In genomic region chr3:19964625-19965188, GRCm38 (mm10) we compare ENCODE assay signal across 27 mouse cellular contexts. TPM values are rescaled to one million over a fixed set of nuclear protein-coding genes. Genes with fewer than 3 reads are reported as not detected.
DNase-seq lines count a peak whose midpoint lies in the region; ATAC-seq and TF ChIP-seq lines count a peak whose summit lies in the region.
"Had no signal": no experiment of that assay in that cellular context is flagged by ENCODE, and none has a peak within 500 bp of the region (broad histone marks: within the 10 kb centered on the region; RNA-seq: fewer than 3 reads in every experiment).

No protein-coding gene starts in this region.

- peak overlapping the region; percentile 12; the same call in 1 of the 2 replicates for H3K4me2 ChIP-seq in heart, embryonic 13.5 days
- no peak overlapping the region for H3K4me2 ChIP-seq in heart, embryonic 16.5 days (ENCODE audit: low read depth, low read length)
- H3K4me2 ChIP-seq in liver, postnatal 0 days (ENCODE audit: low read depth, low read length), result no peak overlapping the region
- H3K4me2 ChIP-seq in liver, embryonic 11.5 days, result no peak overlapping the region
- H3K4me2 ChIP-seq: embryonic facial prominence, embryonic 13.5 days; forebrain, embryonic 12.5 days; forebrain, embryonic 15.5 days; hindbrain, embryonic 14.5 days had no signal

- H3K4me3 ChIP-seq in heart, adult 2 months, result no peak overlapping the region
- H3K4me3 ChIP-seq in heart, embryonic 13.5 days, result no peak overlapping the region
- H3K4me3 ChIP-seq in heart, embryonic 16.5 days (ENCODE audit: low read length), result no peak overlapping the region
- H3K4me3 ChIP-seq in liver, postnatal 0 days (ENCODE audit: low read depth, low read length), result no peak overlapping the region
- H3K4me3 ChIP-seq in liver, embryonic 11.5 days (ENCODE audit: low read depth, low read length), result no peak overlapping the region
- H3K4me3 ChIP-seq: embryonic facial prominence, embryonic 10.5 days; embryonic facial prominence, embryonic 13.5 days; erythroblast, embryonic 14.5 days; forebrain, embryonic 12.5 days; forebrain, embryonic 15.5 days; heart, embryonic 10.5 days had no signal

- WGBS in heart, adult 2 months, result 19% methylated on average over 2 of the region's 2 CpGs
- 11% methylated on average over 2 of the region's 2 CpGs for WGBS in heart, embryonic 13.5 days
- WGBS in heart, embryonic 16.5 days, result 19% methylated on average over 2 of the region's 2 CpGs
- WGBS in liver, postnatal 0 days (ENCODE audit: insufficient replicate concordance), result 65% methylated on average over 2 of the region's 2 CpGs
- WGBS in liver, embryonic 11.5 days, result 58% methylated on average over 2 of the region's 2 CpGs

- H3K9me3 ChIP-seq in heart, embryonic 13.5 days, result no peaks in the 10 kb centered on the region
- no peaks in the 10 kb centered on the region for H3K9me3 ChIP-seq in heart, embryonic 16.5 days (replicated peaks; ENCODE audit: control insufficient read depth, low read length)
- H3K9me3 ChIP-seq in liver, postnatal 0 days (ENCODE audit: low read length), result no peaks in the 10 kb centered on the region
- H3K9me3 ChIP-seq in liver, embryonic 11.5 days (ENCODE audit: control insufficient read depth, low read length), result no peaks in the 10 kb centered on the region
- H3K9me3 ChIP-seq: embryonic facial prominence, embryonic 10.5 days; embryonic facial prominence, embryonic 13.5 days; forebrain, embryonic 12.5 days; forebrain, embryonic 15.5 days; heart, embryonic 10.5 days had no signal

- no peak for DNase-seq in heart, adult 2 months
- DNase-seq in heart, postnatal 25 days (ENCODE audit: low spot score), result no peak
- DNase-seq in heart, adult 11 months, result no peak
- no peak for DNase-seq in heart, postnatal 36 days
- DNase-seq in liver, postnatal 0 days, result no peak
- no peak for DNase-seq in liver, embryonic 11.5 days (ENCODE audit: low spot score)
- DNase-seq: adrenal gland, adult 8-10 months; adrenal gland, postnatal 25 days; cerebellum, adult 11-12 months; cerebellum, adult 8-10 months; cerebellum, postnatal 10 days; cerebellum, postnatal 36 days; embryo, embryonic 11 days; gastrocnemius, postnatal 25 days; kidney, adult 18-20 months had no signal

- H3K36me3 ChIP-seq in heart, adult 2 months (ENCODE audit: control insufficient read depth, insufficient read depth, low read length), result peaks cover 25% of the 10 kb centered on the region
- H3K36me3 ChIP-seq in heart, embryonic 13.5 days, result no peaks in the 10 kb centered on the region
- H3K36me3 ChIP-seq in heart, embryonic 16.5 days (ENCODE audit: control insufficient read depth, insufficient read depth), result no peaks in the 10 kb centered on the region
- peaks cover 5% of the 10 kb centered on the region; the same call in 1 of the 2 replicates for H3K36me3 ChIP-seq in liver, postnatal 0 days (replicated peaks; ENCODE audit: insufficient read depth, low read length)
- H3K36me3 ChIP-seq in liver, embryonic 11.5 days (ENCODE audit: control insufficient read depth, insufficient read depth, low read length), result no peaks in the 10 kb centered on the region
- H3K36me3 ChIP-seq: embryonic facial prominence, embryonic 10.5 days; embryonic facial prominence, embryonic 13.5 days; forebrain, embryonic 12.5 days; forebrain, embryonic 15.5 days; heart, embryonic 10.5 days had no signal

- no peaks in the 10 kb centered on the region for H3K79me2 ChIP-seq in heart, adult 2 months (replicated peaks; ENCODE audit: control insufficient read depth, insufficient read depth, low read length)

- peak; percentile 58; the same call in 1 of the 2 replicates for ATAC-seq in heart, embryonic 13.5 days (ENCODE audit: extremely low read depth, insufficient number of reproducible peaks, low FRiP score, low TSS enrichment)
- peak; percentile 60 for ATAC-seq in heart, embryonic 16.5 days (replicated peaks; ENCODE audit: extremely low read depth, insufficient read depth, low FRiP score)
- no peak for ATAC-seq in liver, postnatal 0 days
- no peak for ATAC-seq in liver, embryonic 11.5 days (replicated peaks; ENCODE audit: low FRiP score)
- ATAC-seq: activated CD4-positive, CD25-positive, alpha-beta regulatory T cell, adult 4 months; forebrain, embryonic 15.5 days; hindbrain, postnatal 0 days; inflammation-experienced regulatory T-cells, adult 6 months had no signal

- peaks cover 4% of the 10 kb centered on the region for H3K4me1 ChIP-seq in heart, adult 2 months (ENCODE audit: control insufficient read depth, insufficient read depth, low read length)
- peaks cover 38% of the 10 kb centered on the region for H3K4me1 ChIP-seq in heart, embryonic 13.5 days
- H3K4me1 ChIP-seq in heart, embryonic 16.5 days (ENCODE audit: control insufficient read depth, insufficient read depth, low read length), result peaks cover 18% of the 10 kb centered on the region
- peaks cover 17% of the 10 kb centered on the region for H3K4me1 ChIP-seq in liver, postnatal 0 days (ENCODE audit: insufficient read depth)
- H3K4me1 ChIP-seq in liver, embryonic 11.5 days (replicated peaks; ENCODE audit: control insufficient read depth, insufficient read depth, low read length), result no peaks in the 10 kb centered on the region
- H3K4me1 ChIP-seq: forebrain, embryonic 12.5 days; forebrain, embryonic 15.5 days had no signal

- no peak for TF ChIP-seq EP300 in heart, adult 2 months (IDR thresholded peaks at IDR 0.05; ENCODE audit: insufficient read depth, low read depth, low read length)
- TF ChIP-seq EP300 in liver, postnatal 0 days (IDR thresholded peaks at IDR 0.05; ENCODE audit: low read depth), result no peak

- H3K27me3 ChIP-seq in heart, adult 2 months (ENCODE audit: control insufficient read depth, insufficient read depth, low read length), result no peaks in the 10 kb centered on the region
- H3K27me3 ChIP-seq in heart, embryonic 13.5 days (replicated peaks), result no peaks in the 10 kb centered on the region
- H3K27me3 ChIP-seq in heart, embryonic 16.5 days (ENCODE audit: control insufficient read depth, insufficient read depth, low read length), result no peaks in the 10 kb centered on the region
- no peaks in the 10 kb centered on the region for H3K27me3 ChIP-seq in liver, postnatal 0 days (ENCODE audit: insufficient read depth, low read length)
- H3K27me3 ChIP-seq in liver, embryonic 11.5 days (replicated peaks; ENCODE audit: control insufficient read depth, insufficient read depth, low read length), result no peaks in the 10 kb centered on the region
- H3K27me3 ChIP-seq: embryonic facial prominence, embryonic 13.5 days; forebrain, embryonic 12.5 days; forebrain, embryonic 15.5 days had no signal

- TF ChIP-seq CTCF in heart, adult 2 months (IDR thresholded peaks at IDR 0.05), result no peak
- TF ChIP-seq CTCF in liver, postnatal 0 days (IDR thresholded peaks at IDR 0.05; ENCODE audit: low read depth), result no peak

- no peak for TF ChIP-seq POLR2A in heart, adult 2 months (IDR thresholded peaks at IDR 0.05; ENCODE audit: insufficient read depth, low read depth, low read length)

- H3K27ac ChIP-seq in heart, adult 2 months, result peak overlapping the region; percentile 56
- H3K27ac ChIP-seq in heart, embryonic 13.5 days (replicated peaks), result peak overlapping the region; percentile 84
- H3K27ac ChIP-seq in heart, embryonic 16.5 days (ENCODE audit: low read length), result peak overlapping the region; percentile 73
- peak overlapping the region; percentile 66 for H3K27ac ChIP-seq in liver, postnatal 0 days (ENCODE audit: low read depth)
- H3K27ac ChIP-seq in liver, embryonic 11.5 days (ENCODE audit: low read depth, low read length), result no peak overlapping the region
- H3K27ac ChIP-seq: embryonic facial prominence, embryonic 10.5 days; embryonic facial prominence, embryonic 13.5 days; forebrain, embryonic 12.5 days; forebrain, embryonic 15.5 days; heart, embryonic 10.5 days; hindbrain, embryonic 14.5 days; hindbrain, postnatal 0 days had no signal

- no peak overlapping the region for H3K9ac ChIP-seq in heart, adult 2 months (ENCODE audit: low read depth, low read length)
- no peak overlapping the region for H3K9ac ChIP-seq in heart, embryonic 13.5 days
- H3K9ac ChIP-seq in heart, embryonic 16.5 days (ENCODE audit: low read length), result no peak overlapping the region
- peak overlapping the region; percentile 26 for H3K9ac ChIP-seq in liver, postnatal 0 days (replicated peaks)
- no peak overlapping the region for H3K9ac ChIP-seq in liver, embryonic 11.5 days (ENCODE audit: low read depth, low read length)
- H3K9ac ChIP-seq: embryonic facial prominence, embryonic 13.5 days; forebrain, embryonic 12.5 days; forebrain, embryonic 15.5 days; hindbrain, embryonic 14.5 days had no signal

- intact Hi-C loops in heart, adult 2 months (cut with DNase I), result no loop called here
- intact Hi-C loops in heart, postnatal 25 days (cut with DNase I), result no loop called here
- intact Hi-C loops in heart, postnatal 36 days (cut with DNase I), result no loop called here

RNA-seq across cellular contexts. Expression of gene Cp, which starts 7.9 kb away (rescaled TPM):
- 10 to 100 TPM; 40.7 to 49.1 TPM for total RNA-seq in heart, adult 2 months (2021)
- polyA plus RNA-seq in heart, adult 2 months (2012; rRNA removed), result 15.4 and 33.6 TPM in 2 replicates
- total RNA-seq in heart, postnatal 25 days (2021), result 10 to 100 TPM; 27.6 to 31.8 TPM
- polyA plus RNA-seq in heart, embryonic 13.5 days (2015; fragmentation: Nextera tagmentation; extraction: Ambion mirVana), result 0.79 and 1.3 TPM in 2 replicates
- 1.9 and 2.3 TPM in 2 replicates for polyA plus RNA-seq in heart, embryonic 16.5 days (2015; fragmentation: Nextera tagmentation; extraction: Ambion mirVana)
- 10 to 100 TPM; 31.6 to 39.3 TPM for total RNA-seq in heart, postnatal 36 days (2021)
- 272 and 290 TPM in 2 replicates for polyA plus RNA-seq in liver, postnatal 0 days (2015; fragmentation: Nextera tagmentation; extraction: Ambion mirVana)
- 0.25 and 0.65 TPM in 2 replicates for polyA plus RNA-seq in liver, embryonic 11.5 days (2014; fragmentation: Nextera tagmentation; extraction: Ambion mirVana)
- polyA plus RNA-seq: erythroblast, embryonic 14.5 days had no signal

Comparison
In these comparisons a context has a peak if more than half of its experiments do, and no peak if none do; other contexts are left out.
1. ATAC-seq: peak in heart, embryonic 13.5 days (single experiment) and heart, embryonic 16.5 days (single experiment); none in liver, postnatal 0 days (single experiment) and liver, embryonic 11.5 days (single experiment).